Mouse (Mus musculus) megakaryocyte, embryonic 14.5 days (primary cell): ENCODE measurements around the gene Slc29a1.
A peak's percentile ranks its signal among the peaks of the same experiment; 100 is the strongest.

Source experiments
- FLI1 ChIP-seq: IDR thresholded peaks from 2 replicates; pipeline ENCODE4 v1.6.1; 2012; ENCODE audit warnings: low read length, inconsistent platforms, mixed read lengths
- GATA1 ChIP-seq: IDR thresholded peaks from 3 replicates; pipeline ENCODE4 v1.6.1; 2012; ENCODE audit warnings: mixed read lengths, low read length, inconsistent platforms, borderline replicate concordance

GRCm38 (mm10) chr17:45563655-45564530, 35.5 kb downstream of the Slc29a1 start, which contains the start of gene Slc35b2:
- TF ChIP-seq GATA1 (no peak), FLI1 (0 out of 2 replicates have a peak, but pooled peaks have one; percentile 26)
